Mouse (Mus musculus) gastrocnemius, adult 8-10 months (tissue): ENCODE measurements around the gene Ugt1a6a. TPM values are rescaled to one million over a fixed set of nuclear protein-coding genes. Genes with fewer than 3 reads are reported as not detected.

ENCODE experiments used
- DNase-seq, 2 experiments: peaks; one replicate each; pipeline ENCODE4 v3.0.0; 2022; ENCODE audit warnings: low spot score in 2 of 2
- total RNA-seq, 4 experiments: library from RNA; stranded (reverse); gene quantifications; 2 replicates each; pipeline ENCODE4 v1.2.4; 2022

Gene Ugt1a6a
- total RNA-seq, 4 experiments from 2014 or later, result 0.22 to 2.0 (median 0.47) TPM

DNA sequence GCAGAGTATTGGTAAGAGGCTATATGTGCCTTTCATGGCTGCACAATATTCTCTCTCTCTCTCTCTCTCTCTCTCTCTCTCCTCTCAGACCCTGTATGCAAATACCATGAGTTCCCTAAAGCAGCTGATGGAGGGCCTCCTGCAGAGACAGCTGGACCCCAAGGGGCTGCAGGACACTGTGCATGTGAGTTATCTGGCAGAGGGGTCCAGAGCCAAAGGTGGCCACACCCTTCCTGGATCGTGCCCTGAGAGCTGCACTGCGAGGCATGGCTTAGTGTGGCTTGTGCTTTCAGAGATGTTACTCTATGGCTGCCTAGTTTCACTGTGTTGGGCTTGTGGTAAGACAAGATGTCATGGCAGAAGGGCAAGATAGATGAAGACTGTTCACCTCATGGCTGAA is 113.1 kb downstream of the Ugt1a6a start:
- DNase-seq, result no peak

DNA sequence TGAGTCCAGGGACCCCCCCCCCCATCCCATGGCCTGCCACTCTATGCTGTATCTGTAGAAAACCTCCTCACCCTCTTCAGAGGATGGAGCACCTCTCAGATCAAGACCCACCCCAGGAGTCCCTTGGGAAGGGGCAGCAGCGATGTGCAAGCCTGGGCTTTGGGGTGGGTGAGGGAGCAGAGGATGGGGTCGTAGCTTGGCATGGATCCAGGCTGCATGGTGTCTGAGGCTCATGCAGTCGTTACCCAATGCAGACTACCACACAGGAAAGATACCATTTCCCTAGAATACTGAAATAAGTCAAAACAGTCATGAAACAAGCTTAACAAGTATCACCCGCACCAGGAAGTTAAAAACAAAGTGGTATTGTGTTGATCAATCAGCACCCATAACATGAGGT is 114.0 kb downstream of the Ugt1a6a start:
- DNase-seq, result no peak

DNA sequence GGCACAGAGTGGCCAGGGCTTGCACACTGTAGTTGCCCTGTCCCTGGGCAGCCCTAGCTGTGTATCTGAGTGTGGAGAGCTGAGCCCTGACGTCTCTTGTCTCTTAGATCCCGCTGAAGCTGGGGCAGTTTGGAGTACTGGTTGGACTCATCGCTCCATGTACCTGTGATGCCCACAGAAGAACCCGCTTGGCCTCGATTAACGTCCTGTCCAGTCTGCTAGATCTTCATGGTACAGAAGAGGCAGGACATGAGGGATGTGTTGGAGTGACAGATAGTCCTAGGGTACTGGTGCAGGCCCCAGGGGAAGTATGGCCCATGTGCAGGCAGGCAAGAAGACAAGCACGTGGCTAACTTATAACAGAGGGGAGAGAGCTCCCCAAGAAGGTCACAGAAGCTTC is 115.0 kb downstream of the Ugt1a6a start:
- DNase-seq, result no peak

DNA sequence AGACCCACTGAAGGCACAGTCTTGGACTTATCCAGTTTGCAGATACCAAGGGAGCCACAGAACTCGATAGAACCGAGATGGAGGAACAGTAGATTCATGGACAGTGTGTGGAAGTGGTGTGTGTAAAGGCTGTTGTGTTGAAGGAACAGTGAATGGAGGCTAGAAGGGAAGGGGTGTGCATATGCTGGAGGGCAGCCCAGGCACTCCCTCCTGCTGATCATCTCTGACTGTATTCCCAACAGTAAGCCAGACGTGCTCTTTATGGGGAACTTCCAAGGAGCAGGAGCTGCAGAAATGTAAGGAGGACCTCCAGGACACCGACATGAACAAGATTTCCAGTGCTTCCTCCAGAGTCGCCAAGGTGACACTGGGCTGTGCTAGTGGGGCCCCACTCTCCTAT is 115.4 kb downstream of the Ugt1a6a start:
- no peak for DNase-seq

DNA sequence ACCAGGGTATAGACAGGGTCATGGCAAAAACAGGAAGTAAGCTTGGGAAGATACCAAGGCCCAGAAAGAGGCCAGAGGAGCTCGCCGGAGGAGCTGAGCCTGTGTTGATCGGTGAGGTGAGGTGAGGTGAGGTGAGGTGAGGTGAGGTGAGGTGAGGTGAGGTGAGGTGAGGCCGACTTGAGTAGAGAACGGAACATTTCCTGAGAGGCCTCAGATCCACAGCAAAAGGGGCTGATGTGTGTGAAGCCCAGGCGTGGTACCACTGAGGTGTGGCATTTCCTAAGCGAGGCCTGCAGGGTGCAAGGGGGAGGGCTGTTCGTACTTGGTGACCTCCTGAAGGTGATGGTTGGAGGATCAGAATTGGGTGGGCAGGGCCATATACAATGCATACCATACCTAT is 118.5 kb downstream of the Ugt1a6a start:
- no peak for DNase-seq

DNA sequence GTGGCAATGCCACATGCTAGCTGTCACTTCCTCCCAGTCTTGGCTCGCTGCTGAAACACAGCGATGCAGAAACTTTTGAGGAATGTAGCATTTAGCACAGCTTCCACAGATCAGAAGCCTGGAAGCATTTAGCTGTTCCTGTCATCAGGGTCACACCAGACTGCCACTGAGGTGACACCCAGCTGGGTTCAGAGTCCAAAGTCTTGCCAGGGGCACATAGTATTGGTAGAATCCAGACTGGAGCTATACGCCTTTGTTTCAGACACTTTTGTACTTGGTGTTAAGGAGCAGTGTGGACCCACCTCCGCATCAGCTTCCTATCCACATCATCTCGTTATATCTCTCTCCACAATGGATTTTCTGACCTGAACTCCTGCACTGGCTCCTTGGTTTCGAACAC is 118.9 kb downstream of the Ugt1a6a start:
- no peak for DNase-seq

DNA sequence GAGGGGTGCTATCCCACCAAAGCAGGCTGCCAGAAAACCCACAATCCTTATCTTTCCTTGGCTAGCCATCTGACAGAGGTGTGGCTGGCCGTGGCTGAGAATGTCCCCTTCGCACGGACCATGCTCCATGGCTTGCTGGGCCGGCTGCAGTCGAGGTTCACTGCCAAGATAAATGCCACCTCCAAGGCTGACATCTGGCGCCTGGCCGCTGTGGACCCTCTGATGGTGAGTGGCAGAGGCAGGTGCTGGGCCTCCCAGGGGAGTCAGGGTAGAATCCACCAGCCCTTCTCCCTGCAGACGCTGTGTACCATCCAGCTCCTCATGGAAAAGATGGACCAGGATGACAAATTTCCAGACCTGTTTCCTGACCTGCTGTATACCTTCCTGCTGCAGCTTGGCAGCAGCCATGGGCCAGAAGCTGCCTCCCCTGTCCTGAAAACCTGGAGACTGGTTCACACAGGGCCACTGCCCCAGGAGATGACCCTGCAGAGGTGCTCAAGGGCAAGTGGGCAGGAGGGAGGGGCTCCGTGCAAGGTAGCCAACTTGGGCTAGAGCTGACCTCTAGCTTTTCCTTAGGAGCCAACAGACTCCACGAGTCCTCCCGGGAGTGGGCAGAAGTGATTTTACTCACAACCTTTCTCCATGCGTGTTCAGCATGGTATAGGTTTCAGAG is 120.3 kb downstream of the Ugt1a6a start:
- no peak for DNase-seq

DNA sequence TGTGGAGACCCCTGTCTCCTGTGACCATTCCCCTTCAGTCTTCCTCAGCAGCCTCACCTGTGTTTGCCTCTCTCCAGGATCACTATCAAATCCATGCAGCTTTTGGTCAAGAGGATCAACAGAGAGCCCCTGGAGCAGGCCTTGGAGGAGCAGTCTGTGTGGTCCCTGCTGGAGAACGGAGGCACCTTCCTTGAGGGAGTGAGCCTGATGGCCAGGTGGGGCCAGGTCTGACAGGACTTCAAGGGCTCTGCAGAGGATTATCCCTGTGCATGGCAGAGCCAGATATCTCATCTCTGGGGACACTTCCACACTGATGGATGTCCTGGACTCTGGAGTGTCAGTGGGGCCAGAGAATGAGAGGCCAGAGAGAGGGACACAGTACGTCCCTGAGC is 120.9 kb downstream of the Ugt1a6a start:
- no peak for DNase-seq

DNA sequence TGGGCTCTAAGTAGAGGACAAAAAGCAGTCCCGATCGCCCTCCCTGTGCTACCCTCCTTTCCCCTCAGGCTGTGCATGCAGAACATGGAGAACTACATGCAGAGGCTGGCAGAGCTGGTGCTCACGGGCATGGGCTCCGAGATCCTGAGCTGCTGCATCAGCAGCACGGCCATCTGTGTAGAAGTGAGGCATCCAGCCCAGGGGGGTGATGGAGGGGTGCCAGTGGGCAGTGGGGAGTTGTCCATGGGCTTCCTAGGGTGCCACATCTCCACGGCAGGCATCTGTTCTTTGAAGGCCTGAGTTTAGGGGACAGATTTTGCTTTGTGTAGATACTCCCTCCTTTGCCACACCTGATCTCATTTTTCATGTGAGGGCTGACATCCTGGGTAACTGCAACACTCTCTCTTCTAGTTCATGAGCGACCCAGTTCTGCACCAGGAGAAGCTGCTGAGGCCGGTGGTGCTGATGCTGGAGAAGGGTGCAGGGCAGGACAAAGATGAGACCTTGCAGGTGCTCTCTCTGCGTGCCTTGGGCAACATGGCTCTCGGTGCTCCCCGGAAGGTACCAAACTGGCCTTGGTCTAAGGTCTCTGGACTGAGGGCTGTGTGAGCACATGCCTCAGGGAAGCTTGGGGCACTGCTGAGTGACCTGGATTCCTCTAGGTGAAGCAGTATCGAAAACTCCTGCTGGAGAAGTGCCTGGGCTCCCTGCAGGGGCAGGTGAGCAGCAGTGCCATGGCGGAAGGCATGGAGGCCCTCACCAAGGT is 121.6 kb downstream of the Ugt1a6a start:
- DNase-seq, result no peak

DNA sequence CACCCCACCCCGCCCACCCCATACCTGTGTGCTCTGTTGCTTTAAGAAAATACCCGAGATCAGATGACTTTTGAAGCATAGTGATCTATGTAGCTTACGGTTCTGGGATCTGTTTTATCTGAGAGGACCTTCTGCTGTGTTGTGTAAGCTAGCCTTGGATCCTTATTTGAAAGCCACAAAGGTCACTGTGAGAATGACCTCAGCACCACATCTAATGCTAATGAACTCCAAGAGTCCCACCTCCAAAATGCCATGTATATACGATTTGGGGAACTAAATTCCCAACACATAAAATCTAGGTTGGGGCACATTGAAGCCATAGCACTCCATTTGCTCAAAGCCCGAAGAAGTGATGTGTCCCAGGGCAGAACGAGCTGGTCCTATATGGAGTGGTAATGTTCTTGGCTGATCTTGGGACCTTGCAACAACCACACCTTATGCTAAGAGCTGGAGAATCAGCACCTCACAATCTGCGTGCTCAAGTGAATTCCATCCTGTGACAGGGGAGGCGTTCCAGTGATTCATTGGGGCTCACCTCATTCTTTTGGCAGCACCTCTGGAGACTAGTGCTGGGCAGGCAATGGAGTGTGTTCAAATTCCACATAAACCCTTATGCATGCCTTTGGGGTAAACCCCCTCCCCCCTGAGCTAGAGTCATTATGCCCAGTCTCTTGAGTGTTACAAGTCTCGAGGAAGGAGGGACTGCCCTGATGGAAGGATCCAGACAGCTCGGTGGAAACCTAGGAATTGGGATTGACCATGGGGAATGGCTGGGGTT is 122.5 kb downstream of the Ugt1a6a start:
- no peak for DNase-seq

DNA sequence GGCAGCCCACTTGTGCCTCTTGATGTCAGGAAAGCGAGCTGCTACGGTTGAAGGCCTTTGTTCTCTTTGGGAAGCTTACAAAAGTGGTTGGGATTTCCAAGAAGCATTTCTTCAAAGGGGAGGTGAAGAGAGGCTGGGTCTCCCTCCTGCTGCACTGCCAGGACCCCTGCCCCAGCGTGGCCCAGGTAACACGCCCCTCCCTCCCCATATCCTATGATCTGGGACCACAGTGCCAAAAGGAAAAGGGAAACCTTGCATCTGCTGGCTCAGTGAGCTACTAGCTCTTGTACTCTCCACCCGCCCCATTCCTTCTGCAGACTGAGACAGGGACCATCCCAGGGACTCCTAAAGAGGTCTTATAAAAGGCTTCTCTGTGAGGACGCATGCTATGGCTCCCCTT is 123.1 kb downstream of the Ugt1a6a start:
- DNase-seq, result no peak

DNA sequence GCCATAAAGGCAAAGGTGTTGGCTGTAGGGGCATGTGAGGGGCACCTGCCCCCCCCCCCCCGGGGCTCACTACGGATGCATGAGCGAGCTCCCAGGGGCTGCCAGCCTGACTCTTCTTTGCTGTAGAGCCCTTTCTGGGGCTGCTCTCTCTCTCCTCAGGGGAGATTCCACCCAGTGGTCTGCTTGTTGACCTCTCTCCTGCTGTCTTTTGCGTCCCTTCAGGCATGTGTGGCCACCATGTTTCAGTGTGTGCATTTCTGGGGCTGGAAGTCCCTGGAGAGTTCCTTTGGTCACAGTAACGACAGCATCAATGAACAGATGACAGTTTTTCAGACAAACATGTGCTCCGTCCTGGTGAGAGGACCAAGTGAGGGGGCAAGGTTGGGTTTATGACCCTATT is 123.8 kb downstream of the Ugt1a6a start:
- DNase-seq, result no peak

DNA sequence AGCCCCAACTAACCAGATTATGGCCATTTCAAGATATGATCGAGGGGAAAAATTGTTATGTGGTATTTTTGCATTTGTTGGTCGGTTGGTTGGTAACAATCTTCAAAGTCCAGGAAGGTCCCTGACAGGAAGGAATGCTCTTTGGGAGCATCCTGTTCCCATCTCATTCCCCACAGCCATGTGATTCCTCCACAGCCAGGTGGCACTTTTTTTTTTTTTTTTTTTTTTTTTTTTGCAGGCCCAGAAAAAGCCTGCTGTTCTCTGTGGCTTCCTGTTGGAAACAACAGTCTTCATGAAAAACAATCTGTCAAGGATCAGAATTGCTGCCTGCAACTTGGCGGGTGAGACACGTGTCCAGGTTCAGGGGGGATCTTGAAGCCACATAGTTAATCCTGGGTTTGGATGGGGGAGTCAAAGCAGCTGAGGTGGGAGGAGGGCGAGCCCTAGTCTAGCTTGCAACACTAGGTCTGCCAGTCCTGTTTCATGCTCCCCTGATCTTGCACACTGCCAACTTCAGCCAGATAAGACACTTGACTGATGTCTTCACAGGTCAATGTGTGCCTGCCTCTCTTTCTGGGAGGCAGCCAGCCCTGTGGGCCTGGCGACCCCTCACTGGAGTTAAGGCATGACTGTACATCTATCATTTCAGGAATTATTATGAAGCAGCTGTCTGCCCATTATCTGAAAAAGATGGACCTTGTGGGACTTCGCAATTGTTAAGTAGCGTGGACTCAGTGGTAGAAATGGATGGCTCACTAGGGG is 124.5 kb downstream of the Ugt1a6a start:
- no peak for DNase-seq

DNA sequence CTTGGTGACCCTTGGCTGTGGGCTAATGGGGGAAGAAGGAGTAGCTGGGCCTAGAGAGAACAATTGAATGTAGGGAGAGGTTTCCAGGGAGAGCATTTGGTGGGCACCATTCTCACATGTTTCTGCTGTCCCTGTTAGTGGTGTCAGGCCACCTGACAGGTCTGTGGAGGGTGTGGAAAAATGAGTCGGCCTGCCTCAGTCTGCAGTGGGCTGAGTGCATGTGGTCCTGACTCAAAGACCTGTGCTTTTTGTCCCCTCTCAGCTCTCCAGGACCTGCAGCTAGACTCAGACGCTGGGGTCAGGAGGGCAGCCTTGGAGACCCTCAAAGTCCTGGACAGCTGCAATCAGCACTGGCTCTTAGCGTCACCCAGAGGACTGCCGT is 125.0 kb downstream of the Ugt1a6a start:
- DNase-seq, result no peak

DNA sequence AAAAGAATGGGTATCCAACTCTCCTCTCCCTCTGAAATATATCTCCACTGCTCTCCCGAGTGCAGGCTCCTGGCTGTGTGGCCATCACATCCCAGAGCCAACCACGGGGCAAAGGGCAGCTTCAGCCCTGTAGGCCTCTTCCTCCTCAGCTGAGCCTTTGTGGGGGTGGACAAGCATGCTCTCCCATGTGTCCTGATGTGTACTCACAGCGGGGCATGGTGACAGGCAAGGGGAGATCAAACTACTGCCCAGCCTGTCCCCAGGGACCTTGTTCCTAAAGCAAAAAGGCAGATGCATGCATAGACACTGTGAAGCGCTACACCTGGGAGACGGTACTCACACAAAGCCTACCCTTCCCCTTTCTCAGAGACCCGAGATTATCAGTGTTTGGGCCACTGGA is 125.5 kb downstream of the Ugt1a6a start:
- DNase-seq, result no peak

DNA sequence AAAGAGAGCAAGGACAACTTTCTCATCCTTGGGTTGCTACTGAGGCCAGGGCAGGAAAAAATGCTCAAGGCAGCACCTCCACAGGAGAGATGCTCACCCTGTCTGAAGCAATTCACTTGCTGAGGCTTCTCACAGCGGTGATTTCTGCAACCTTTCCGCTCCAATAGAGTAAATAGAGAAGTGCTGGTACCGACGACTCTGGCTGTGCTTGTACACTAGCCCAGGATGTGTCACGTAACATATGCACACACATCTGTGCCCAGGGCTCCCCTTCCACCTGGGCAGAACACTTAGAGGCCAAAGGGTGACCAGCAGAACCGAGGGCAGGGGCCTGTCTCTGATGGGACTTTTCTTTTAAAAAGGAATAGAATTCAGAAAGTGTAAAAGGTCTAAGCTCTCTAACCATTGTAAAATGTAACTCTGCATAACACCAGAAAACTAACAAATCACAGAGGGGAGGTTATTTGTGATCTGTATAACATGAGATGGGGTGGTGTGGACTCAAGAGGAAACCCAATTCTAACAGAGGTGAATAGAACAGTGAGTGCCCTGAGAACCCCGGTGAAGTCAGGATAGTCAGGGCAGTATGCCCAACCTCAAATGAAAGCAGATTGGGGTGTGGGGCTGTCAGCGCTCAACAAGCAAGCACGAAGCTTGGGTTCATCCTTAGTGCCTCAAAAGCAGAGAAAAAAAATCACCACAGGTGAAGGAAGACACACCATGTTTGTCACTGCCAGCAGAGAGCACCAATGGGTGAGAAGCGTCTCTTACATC is 126.2 kb downstream of the Ugt1a6a start:
- DNase-seq, result no peak

DNA sequence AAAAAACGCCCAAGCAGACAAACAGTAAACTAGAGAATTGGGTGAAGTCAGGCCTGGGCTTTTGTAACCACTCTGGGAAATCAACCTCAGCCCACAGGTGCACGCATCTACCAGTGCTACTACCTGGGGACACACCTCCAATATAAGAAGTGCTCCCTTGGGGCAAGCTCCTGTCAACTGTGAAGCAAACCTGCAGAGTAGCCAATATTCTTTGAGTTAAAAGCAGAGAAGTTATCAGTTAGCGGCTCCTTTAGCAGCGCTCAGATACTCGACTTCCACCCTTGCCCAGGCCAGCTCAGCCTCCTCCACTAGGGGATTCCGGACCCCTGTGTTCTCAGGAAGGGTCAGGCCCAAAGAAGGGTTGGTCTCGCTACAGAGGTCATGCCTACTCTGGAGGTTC is 127.1 kb downstream of the Ugt1a6a start:
- no peak for DNase-seq

DNA sequence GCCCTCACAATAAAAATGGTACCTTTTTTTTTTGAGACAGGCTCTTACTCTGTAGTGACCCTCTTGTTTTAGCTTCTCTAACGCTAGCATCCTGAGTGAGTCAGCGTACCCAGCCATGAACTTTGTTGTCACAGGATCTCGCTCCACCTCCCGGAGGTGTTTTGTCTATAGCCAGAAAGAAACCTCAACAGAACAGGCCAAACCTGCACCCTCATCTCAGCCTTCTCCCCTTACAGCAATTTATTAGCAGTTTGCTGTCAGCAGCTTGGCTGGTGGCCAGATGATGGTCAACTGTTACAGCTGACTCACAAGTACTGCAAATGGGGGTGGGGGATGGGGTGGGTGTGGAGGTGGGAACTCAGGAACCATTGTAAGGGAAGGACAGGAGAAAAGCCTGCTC is 127.6 kb downstream of the Ugt1a6a start:
- no peak for DNase-seq

DNA sequence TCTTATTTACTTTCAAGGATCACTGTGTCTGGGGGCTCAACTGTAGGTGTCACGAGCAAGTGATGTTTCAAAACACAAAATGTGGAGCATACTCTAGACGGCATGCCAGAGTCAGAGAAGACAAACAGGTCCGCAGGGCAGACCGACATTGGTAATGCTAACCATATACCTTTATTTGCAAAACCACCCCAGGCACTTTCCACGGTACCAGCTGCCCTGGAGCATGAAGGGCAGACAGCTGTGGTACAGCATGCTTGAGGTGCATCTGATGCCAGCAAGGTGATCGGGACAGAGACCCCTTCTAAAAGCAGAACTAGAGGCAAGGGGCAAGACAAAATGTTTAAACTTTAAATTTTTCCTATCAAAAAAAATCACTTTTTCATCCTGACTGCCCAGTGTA is 128.4 kb downstream of the Ugt1a6a start:
- DNase-seq, result no peak

DNA sequence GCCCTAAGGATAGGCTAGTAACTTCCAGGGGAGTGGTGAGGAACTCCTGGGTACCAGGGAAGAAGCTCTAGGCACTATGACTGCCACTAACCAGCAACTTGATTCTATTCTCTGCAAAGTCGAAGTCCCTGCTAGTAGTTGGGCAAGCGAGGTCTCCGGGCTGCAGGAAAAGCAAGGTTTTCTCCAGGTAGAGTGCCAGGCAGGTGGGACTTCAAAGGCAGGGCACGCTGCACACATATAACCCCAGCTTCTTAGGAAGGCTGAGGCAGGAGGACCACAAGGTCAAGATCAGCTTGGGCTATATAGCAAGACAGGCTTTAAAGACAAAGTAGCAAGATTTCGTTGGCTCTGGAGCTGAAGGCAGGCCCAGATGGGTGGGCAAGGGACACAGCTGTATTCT is 129.2 kb downstream of the Ugt1a6a start:
- no peak for DNase-seq

DNA sequence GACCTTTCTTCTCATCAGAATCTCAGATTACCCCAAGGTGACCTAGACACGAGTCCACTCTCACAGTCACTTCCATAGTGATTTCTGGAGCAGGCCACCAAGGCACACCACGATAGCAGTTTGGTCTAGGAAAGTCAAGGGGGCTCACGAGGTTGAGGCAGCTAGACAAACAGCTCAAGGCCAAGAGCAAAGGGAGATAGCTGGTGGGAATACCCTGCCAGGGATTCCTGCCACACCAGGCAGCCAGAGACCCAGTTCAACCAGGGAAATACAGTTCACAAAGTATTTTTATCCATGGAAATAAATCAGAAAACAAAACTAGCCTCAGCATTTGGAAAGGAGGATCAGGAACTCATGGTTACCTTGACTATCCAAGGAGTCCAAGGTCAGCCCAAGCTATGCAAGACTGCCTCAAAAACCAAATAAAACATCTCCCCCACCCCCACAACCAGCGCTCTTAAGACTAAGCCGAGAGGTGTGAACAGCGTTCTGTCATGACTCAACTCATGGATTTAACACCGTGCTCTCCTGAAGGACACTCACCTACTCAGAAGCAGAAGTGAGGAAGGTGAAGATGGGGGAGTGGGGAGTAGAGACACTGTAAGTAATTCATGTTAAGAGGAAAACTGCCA is 129.7 kb downstream of the Ugt1a6a start:
- DNase-seq, result no peak
